Mouse (Mus musculus): ENCODE data around the gene Cers6. TPM values are rescaled to one million over a fixed set of nuclear protein-coding genes. Genes with fewer than 3 reads are reported as not detected.

Cers6 gene
- polyA plus RNA-seq, 1 experiment: 3.5 TPM

DNA sequence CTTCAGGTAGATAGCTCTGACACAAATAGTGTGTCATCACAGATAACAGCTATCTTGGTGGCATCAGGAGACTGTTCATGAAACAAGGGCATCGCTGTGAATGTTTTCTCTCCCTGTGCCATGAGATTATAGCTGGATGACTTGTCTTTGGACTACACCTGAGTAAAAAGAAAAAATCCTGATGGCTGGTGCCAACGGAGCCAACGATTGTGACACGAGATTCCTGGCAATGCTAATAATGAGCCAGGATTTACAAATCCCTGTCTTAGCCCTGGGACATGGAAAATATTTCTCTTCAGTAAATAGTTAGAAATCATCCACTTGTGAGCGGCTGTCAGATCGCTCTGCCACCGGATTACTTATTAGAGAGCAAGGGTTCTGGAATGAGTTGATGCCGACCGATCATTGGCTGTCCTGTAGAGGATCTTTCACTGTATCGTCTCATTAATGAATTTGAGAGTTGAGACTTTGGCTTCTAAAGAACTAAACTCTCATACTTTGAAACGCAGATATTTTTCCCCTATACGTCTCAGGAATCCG is 157.9 kb downstream of the Cers6 start:
- no peaks in the 10 kb centered on the region for H3K36me3 ChIP-seq (ENCODE audit: control insufficient read depth, insufficient read depth, low read length)
- no peak overlapping the region for H3K4me3 ChIP-seq (ENCODE audit: extremely low read depth, insufficient read depth, insufficient read length)
- TF ChIP-seq CTCF (IDR thresholded peaks at IDR 0.05; ENCODE audit: extremely low read depth, insufficient read depth, insufficient read length, insufficient replicate concordance): no peak
- TF ChIP-seq POLR2A (IDR thresholded peaks at IDR 0.05; ENCODE audit: low read depth, low read length): no peak
- WGBS: 96% methylated on average over 13 of the region's 13 CpGs
- H3K27me3 ChIP-seq (ENCODE audit: control insufficient read depth, insufficient read depth, low read length): no peaks in the 10 kb centered on the region
- H3K4me1 ChIP-seq (ENCODE audit: control insufficient read depth, insufficient read depth, insufficient read length): no peaks in the 10 kb centered on the region
- no peak for DNase-seq (ENCODE audit: low read depth in 1 of 2, low spot score in 2 of 2)
- H3K27ac ChIP-seq (ENCODE audit: insufficient read depth, low read length): no peak overlapping the region

DNA sequence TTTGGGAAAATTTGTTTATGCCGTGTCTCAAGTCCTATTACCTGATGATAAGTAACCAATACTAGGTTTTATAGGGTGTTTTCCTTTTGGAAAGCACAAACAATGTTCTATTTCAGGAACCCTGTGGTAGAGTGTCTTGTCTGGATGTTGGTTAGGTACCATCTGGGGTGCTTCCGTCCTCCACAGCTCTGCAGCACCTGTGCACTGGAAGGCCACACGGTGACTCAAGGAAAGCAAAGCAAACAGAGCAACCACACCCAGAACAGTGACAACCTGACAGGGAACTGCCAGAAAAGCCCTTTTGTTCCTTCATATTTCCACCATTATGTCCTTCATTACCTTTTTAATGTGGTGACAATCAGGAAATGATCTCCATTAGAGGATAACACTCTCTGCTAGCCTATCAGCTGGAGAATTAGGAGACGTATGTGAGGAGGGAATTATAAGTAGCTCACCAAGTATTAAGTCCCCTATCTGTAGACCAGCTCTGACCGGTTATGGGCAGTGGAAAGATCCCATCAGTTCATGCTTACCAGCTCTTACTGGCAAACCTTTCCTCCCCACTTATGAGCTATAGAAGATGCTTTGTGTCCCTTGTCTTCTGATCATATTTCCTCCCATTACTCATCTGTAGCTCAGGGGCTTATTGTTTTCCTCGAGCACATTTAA is 158.7 kb downstream of the Cers6 start:
- no peak for DNase-seq (ENCODE audit: low read depth in 1 of 2, low spot score in 2 of 2)
- 90% methylated on average over 6 of the region's 6 CpGs for WGBS
- Histone ChIP-seq H3K27ac (ENCODE audit: insufficient read depth, low read length) (no peak overlapping the region), H3K27me3 (ENCODE audit: control insufficient read depth, insufficient read depth, low read length) (no peaks in the 10 kb centered on the region), H3K4me1 (ENCODE audit: control insufficient read depth, insufficient read depth, insufficient read length) (no peaks in the 10 kb centered on the region), H3K36me3 (ENCODE audit: control insufficient read depth, insufficient read depth, low read length) (no peaks in the 10 kb centered on the region), H3K4me3 (ENCODE audit: extremely low read depth, insufficient read depth, insufficient read length) (no peak overlapping the region)
- TF ChIP-seq POLR2A (IDR thresholded peaks at IDR 0.05; ENCODE audit: low read depth, low read length) (no peak), CTCF (IDR thresholded peaks at IDR 0.05; ENCODE audit: extremely low read depth, insufficient read depth, insufficient read length, insufficient replicate concordance) (no peak)

DNA sequence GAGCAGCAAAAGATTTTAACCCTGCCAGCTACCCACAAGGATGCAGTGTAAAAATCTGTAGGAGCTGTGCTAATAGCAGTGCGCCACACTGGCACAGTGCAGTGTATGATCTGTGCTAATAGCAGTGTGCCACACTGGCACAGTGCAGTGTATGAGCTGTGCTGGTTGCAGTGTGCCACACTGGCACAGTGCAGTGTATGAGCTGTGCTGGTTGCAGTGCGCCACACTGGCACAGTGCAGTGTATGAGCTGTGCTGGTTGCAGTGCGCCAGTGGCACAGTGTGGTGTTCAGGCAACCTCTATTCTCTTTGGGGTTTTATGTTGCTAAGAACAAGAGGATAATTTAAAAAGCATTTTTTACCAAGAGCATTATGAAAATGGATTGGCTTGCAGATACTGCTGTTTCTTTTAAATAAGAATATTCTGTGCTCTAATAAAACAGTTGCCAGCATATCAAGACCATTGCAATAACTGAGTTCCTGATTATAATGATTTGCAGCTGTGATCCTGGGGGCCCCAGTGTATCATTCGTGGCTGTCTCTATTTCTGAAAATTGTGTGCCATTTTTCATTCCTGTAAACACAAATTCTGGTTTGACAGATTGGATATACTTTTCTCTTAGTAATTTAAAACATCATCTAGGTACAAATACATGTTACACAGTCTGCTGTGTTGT is 159.5 kb downstream of the Cers6 start:
- 86% methylated on average over 4 of the region's 4 CpGs for WGBS

DNA sequence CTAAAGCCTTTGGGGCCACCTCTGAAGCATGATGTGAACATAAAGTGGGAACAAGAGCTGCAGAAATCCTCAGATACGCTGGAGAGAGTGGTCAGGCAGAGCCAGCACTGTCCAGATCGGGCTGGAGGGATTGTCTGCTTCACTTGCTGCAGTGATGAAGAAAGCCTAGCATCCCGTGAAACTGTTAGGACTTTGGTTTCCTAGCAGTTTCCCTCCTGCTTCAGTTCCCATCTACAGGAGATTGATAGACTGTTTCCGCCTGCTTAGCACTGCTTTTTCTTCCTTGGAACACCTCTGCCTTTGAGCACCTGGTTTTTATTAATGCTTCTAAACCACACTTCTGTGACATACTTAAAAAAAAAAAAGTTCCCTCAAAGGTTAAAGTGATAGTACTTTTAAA is 160.3 kb downstream of the Cers6 start:
- no peak overlapping the region for H3K27ac ChIP-seq (ENCODE audit: insufficient read depth, low read length)
- no peaks in the 10 kb centered on the region for H3K36me3 ChIP-seq (ENCODE audit: control insufficient read depth, insufficient read depth, low read length)
- 86% methylated on average over 4 of the region's 4 CpGs for WGBS
- DNase-seq (ENCODE audit: low read depth in 1 of 2, low spot score in 2 of 2): no peak
- H3K4me3 ChIP-seq (ENCODE audit: extremely low read depth, insufficient read depth, insufficient read length): no peak overlapping the region
- H3K27me3 ChIP-seq (ENCODE audit: control insufficient read depth, insufficient read depth, low read length): no peaks in the 10 kb centered on the region
- no peaks in the 10 kb centered on the region for H3K4me1 ChIP-seq (ENCODE audit: control insufficient read depth, insufficient read depth, insufficient read length)
- no peak for TF ChIP-seq CTCF (IDR thresholded peaks at IDR 0.05; ENCODE audit: extremely low read depth, insufficient read depth, insufficient read length, insufficient replicate concordance)

More for the DNA sequence above, 159.5 kb downstream of the Cers6 start:
- DNase-seq (ENCODE audit: low read depth in 1 of 2, low spot score in 2 of 2): no peak
- TF ChIP-seq CTCF (IDR thresholded peaks at IDR 0.05; ENCODE audit: extremely low read depth, insufficient read depth, insufficient read length, insufficient replicate concordance) (no peak), POLR2A (IDR thresholded peaks at IDR 0.05; ENCODE audit: low read depth, low read length) (no peak)
- Histone ChIP-seq H3K27ac (ENCODE audit: insufficient read depth, low read length) (no peak overlapping the region), H3K4me1 (ENCODE audit: control insufficient read depth, insufficient read depth, insufficient read length) (no peaks in the 10 kb centered on the region), H3K27me3 (ENCODE audit: control insufficient read depth, insufficient read depth, low read length) (no peaks in the 10 kb centered on the region), H3K36me3 (ENCODE audit: control insufficient read depth, insufficient read depth, low read length) (no peaks in the 10 kb centered on the region), H3K4me3 (ENCODE audit: extremely low read depth, insufficient read depth, insufficient read length) (no peak overlapping the region)

DNA sequence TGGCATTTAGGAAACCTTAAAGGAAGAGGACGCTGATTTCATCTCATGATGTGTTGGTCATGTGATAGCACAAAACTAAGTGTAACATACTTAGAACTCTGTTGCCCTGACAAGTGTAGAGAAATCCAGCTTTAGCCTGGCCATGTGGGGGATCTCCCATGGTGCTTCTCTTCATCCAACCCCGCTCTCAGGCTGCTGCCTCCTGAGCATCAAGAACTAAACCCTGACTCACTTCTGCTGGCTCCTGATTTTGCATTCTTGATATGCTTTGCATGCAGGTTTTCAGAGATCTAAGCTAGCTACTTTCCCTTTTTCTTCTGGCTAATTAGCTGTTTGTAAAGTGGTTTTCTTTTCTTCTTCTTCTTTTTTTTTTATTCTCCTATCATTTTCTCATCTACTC is 163.6 kb downstream of the Cers6 start:
- H3K27ac ChIP-seq (ENCODE audit: insufficient read depth, low read length): no peak overlapping the region
- no peaks in the 10 kb centered on the region for H3K36me3 ChIP-seq (ENCODE audit: control insufficient read depth, insufficient read depth, low read length)
- TF ChIP-seq POLR2A (IDR thresholded peaks at IDR 0.05; ENCODE audit: low read depth, low read length): no peak
- no peak for TF ChIP-seq CTCF (IDR thresholded peaks at IDR 0.05; ENCODE audit: extremely low read depth, insufficient read depth, insufficient read length, insufficient replicate concordance)
- H3K27me3 ChIP-seq (ENCODE audit: control insufficient read depth, insufficient read depth, low read length): no peaks in the 10 kb centered on the region
- 90% methylated on average over 2 of the region's 2 CpGs for WGBS
- no peak for DNase-seq (ENCODE audit: low read depth in 1 of 2, low spot score in 2 of 2)
- no peak overlapping the region for H3K4me3 ChIP-seq (ENCODE audit: extremely low read depth, insufficient read depth, insufficient read length)
- no peaks in the 10 kb centered on the region for H3K4me1 ChIP-seq (ENCODE audit: control insufficient read depth, insufficient read depth, insufficient read length)

DNA sequence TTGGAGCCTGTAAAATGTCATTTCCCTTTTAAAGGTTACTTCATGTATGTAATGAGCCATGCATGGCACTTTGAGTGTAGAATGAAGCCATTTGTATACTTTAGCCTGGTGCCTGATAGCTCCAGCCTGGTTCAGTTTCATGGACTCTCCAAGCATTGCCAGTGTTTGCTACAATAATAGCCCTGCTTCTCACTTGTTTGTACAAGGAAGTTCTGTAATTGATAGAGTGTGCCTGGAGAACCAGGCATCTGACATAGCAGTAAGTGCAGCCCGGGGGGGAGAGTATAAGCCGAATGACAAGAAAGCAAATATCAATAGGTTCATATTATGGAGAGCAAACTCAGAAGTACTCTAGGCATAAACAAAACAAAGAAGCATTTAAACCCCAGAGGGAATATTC is 171.3 kb downstream of the Cers6 start:
- DNase-seq (ENCODE audit: low read depth in 1 of 2, low spot score in 2 of 2): no peak
- Histone ChIP-seq H3K36me3 (ENCODE audit: control insufficient read depth, insufficient read depth, low read length) (no peaks in the 10 kb centered on the region), H3K4me1 (ENCODE audit: control insufficient read depth, insufficient read depth, insufficient read length) (no peaks in the 10 kb centered on the region), H3K27me3 (ENCODE audit: control insufficient read depth, insufficient read depth, low read length) (no peaks in the 10 kb centered on the region), H3K4me3 (ENCODE audit: extremely low read depth, insufficient read depth, insufficient read length) (no peak overlapping the region), H3K27ac (ENCODE audit: insufficient read depth, low read length) (no peak overlapping the region)
- 83% methylated on average over 2 of the region's 2 CpGs for WGBS
- TF ChIP-seq CTCF (IDR thresholded peaks at IDR 0.05; ENCODE audit: extremely low read depth, insufficient read depth, insufficient read length, insufficient replicate concordance): no peak

DNA sequence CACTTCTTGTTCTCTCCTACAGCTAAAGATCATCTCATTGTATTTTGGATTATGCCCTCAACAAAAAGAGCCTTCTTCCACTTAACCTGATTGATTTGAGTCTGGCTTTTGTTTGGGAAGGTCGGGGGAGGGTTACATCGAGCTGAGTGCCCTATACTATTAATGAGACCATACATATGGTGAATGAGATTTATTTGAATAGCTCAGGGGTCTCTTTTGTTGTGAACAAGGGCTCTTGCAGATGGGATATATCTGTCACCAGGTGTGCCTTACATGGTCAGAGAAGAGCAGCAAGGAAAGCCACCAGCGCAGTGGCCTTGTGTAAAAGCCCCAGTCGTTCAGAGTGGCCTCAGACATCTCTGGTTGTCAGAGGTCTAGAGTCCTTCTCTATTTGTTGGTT is 174.2 kb downstream of the Cers6 start:
- Histone ChIP-seq H3K27ac (ENCODE audit: insufficient read depth, low read length) (no peak overlapping the region), H3K36me3 (ENCODE audit: control insufficient read depth, insufficient read depth, low read length) (no peaks in the 10 kb centered on the region), H3K4me3 (ENCODE audit: extremely low read depth, insufficient read depth, insufficient read length) (no peak overlapping the region), H3K4me1 (ENCODE audit: control insufficient read depth, insufficient read depth, insufficient read length) (no peaks in the 10 kb centered on the region), H3K27me3 (ENCODE audit: control insufficient read depth, insufficient read depth, low read length) (no peaks in the 10 kb centered on the region)
- DNase-seq (ENCODE audit: low read depth in 1 of 2, low spot score in 2 of 2): no peak
- TF ChIP-seq POLR2A (IDR thresholded peaks at IDR 0.05; ENCODE audit: low read depth, low read length) (no peak), CTCF (IDR thresholded peaks at IDR 0.05; ENCODE audit: extremely low read depth, insufficient read depth, insufficient read length, insufficient replicate concordance) (no peak)
- WGBS: 85% methylated on average over 4 of the region's 4 CpGs
